Mouse (Mus musculus) testis, adult 2 months (tissue): ENCODE results near the gene Ccnjl.

Experiments
- CTCF ChIP-seq: fragments of 200-500 bp; IDR thresholded peaks from 2 replicates; pipeline ENCODE4 v1.5.1; 2012; ENCODE audit warnings: low read depth, mild to moderate bottlenecking, inconsistent platforms, low read length, moderate library complexity; ENCODE audit not compliant: control insufficient read depth, insufficient read depth, insufficient replicate concordance
- POLR2A ChIP-seq: fragments of 200-500 bp; IDR thresholded peaks from 2 replicates; pipeline ENCODE4 v1.6.1; 2012; ENCODE audit warnings: low read depth, mild to moderate bottlenecking, inconsistent platforms, low read length, moderate library complexity; ENCODE audit not compliant: control insufficient read depth

DNA sequence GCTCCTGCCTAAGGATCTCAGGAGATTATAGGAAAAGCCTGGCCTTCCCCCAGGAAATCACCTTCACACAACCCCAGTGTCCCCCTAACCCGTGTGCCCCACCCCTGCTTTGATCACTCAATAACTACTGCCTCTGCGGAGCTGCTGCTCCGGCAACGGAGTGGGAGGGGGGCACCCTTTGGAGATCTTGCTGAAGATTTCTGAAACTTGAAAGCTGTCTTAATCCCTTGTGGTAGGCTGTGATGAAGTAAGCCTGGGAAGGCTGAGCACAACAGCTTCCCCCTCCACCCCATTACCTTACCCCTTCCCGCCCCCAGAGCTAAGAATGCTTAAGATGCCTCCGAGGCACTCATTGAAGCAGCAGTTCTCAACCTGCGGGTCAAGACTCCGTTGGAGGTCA, 37.3 kb downstream of the Ccnjl start:
- no peak for TF ChIP-seq CTCF
- TF ChIP-seq POLR2A, result no peak
